Mouse (Mus musculus) liver, adult 2 months (tissue): ENCODE results near the gene Smbd1. TPM values are rescaled to one million over a fixed set of nuclear protein-coding genes. Genes with fewer than 3 reads are reported as not detected.

Source experiments
- DNase-seq: peaks from one replicate; pipeline ENCODE4 v3.0.0-alpha.2; 2011; ENCODE audit warnings: low read depth, low spot score; ENCODE audit errors: extremely low read depth
- H3K27ac ChIP-seq: fragments of 200-500 bp; replicated peaks from 2 replicates; pipeline ENCODE4 v1.5.1; 2012; ENCODE audit warnings: low read depth, mild to moderate bottlenecking, control low read depth, inconsistent platforms, low read length; ENCODE audit not compliant: insufficient read depth
- H3K27me3 ChIP-seq: fragments of 200-500 bp; 2 replicates; pipeline ENCODE4 v1.6.1; 2012; ENCODE audit warnings: mild to moderate bottlenecking, moderate library complexity, low read length, inconsistent platforms; ENCODE audit not compliant: control insufficient read depth, insufficient read depth
- H3K36me3 ChIP-seq: fragments of 200-500 bp; 2 replicates; pipeline ENCODE4 v1.6.1; 2012; ENCODE audit warnings: low read length, inconsistent platforms; ENCODE audit not compliant: control insufficient read depth, insufficient read depth
- H3K4me1 ChIP-seq: fragments of 200-500 bp; 2 replicates; pipeline ENCODE4 v1.6.1; 2011; ENCODE audit warnings: low read length; ENCODE audit not compliant: control insufficient read depth, insufficient read depth
- H3K4me3 ChIP-seq: fragments of 200-500 bp; 2 replicates; pipeline ENCODE4 v1.5.1; 2011; ENCODE audit warnings: low read depth, mild to moderate bottlenecking, control low read depth, low read length, moderate library complexity; ENCODE audit not compliant: insufficient read depth
- H3K79me2 ChIP-seq: fragments of 200-500 bp; 2 replicates; pipeline ENCODE4 v1.6.1; 2012; ENCODE audit warnings: inconsistent platforms, mild to moderate bottlenecking, low read length, moderate library complexity; ENCODE audit not compliant: control insufficient read depth, insufficient read depth
- H3K9ac ChIP-seq: fragments of 200-500 bp; 2 replicates; pipeline ENCODE4 v1.6.1; 2012; ENCODE audit warnings: low read depth, mild to moderate bottlenecking, control low read depth, inconsistent platforms, low read length
- CTCF ChIP-seq: fragments of 200-500 bp; IDR thresholded peaks from 2 replicates; pipeline ENCODE4 v1.5.1; 2011; ENCODE audit warnings: low read depth, low read length, control low read depth
- POLR2A ChIP-seq: fragments of 200-500 bp; IDR thresholded peaks from 2 replicates; pipeline ENCODE4 v1.6.1; 2011; ENCODE audit warnings: low read length, control low read depth; ENCODE audit not compliant: insufficient read depth; ENCODE audit errors: extremely low read depth
- WGBS: fragments of 180-500 bp; shearing (Covaris S2); methylation state at CpG from one replicate; pipeline ENCODE4 v1.1.7; 2018; 5-methylcytosine and 5-hydroxymethylcytosine counted together
- polyA plus RNA-seq: library from polyadenylated mRNA; depleted of rRNA; stranded (reverse); fragments of >200 nt; gene quantifications from 2 replicates; pipeline ENCODE4 v1.2.3, GENCODE M21; 2012
- total RNA-seq: library from RNA; depleted of rRNA; stranded (reverse); fragments of >200 nt; gene quantifications from 2 replicates; pipeline ENCODE4 v1.2.3, GENCODE M21; 2014

The Smbd1 gene
- total and polyA plus RNA-seq, 2 experiments = not detected

DNA sequence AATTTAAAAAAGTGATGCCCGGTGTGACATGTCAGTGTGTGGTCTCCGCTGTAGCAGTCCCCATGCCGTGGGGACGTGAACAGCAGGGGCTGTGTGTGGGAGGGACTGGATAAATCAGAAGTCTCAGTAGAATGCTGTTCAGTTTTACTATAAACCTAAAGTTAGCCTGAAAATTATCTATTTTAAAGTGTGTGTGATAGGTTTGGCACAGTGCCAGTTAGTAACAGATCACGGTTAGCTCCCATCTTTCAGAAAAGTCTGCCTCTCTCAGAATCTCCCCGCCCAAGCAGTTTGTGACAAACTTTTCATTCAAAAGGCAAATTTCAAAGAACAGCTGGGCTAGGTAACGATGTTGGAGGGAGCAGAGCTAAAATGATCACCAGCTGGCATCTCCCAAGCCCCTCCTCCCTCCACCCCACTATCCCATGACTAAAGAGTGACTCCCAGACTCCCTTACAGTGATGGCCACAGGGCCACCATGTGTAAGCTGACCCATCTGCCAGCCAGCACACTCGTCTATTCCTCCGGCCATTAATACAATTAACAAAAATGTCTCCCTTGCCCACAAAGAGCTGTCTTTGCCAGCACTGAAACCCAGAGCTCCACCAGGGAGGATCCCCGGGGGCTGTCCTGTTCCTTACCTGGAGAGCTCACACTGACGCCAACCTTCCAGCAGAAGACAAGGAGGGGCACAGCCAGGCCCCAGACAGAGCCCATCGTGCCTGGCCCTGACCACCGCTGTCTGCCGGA lies 13.4 kb downstream of the Smbd1 start:
- Histone ChIP-seq H3K9ac (no peak overlapping the region), H3K36me3 (no peaks in the 10 kb centered on the region), H3K79me2 (no peaks in the 10 kb centered on the region), H3K27me3 (no peaks in the 10 kb centered on the region), H3K27ac (no peak overlapping the region), H3K4me1 (no peaks in the 10 kb centered on the region), H3K4me3 (no peak overlapping the region)
- WGBS = 91% methylated on average over 14 of the region's 14 CpGs
- DNase-seq = no peak
- TF ChIP-seq CTCF (no peak), POLR2A (no peak)

DNA sequence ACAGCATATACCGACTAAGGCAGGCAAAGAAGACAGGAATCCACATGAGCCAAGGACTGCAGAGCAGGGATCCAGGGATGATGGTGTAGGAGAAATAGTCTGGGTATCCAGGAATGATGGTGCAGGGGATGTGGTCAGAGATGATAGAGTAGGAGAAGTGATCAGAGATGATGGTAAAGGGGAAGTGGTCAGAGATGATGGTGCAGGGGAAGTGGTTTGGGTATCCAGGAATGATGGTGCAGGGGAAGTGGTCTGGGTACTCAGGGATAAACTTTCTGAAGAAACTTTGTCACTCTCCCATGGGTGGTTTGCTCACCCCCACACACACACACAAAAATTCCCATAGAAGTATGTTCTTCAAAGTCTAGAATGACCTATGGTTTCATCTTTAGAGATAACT lies 15.1 kb downstream of the Smbd1 start:
- no peaks in the 10 kb centered on the region for H3K79me2 ChIP-seq
- no peak for DNase-seq
- no peak overlapping the region for H3K27ac ChIP-seq
- no peak for TF ChIP-seq POLR2A
- TF ChIP-seq CTCF = no peak
- H3K9ac ChIP-seq = no peak overlapping the region
- H3K4me3 ChIP-seq = no peak overlapping the region
- no peaks in the 10 kb centered on the region for H3K36me3 ChIP-seq
- WGBS = 85% methylated on average over 1 of the region's 1 CpGs
- no peaks in the 10 kb centered on the region for H3K4me1 ChIP-seq
- H3K27me3 ChIP-seq = no peaks in the 10 kb centered on the region

DNA sequence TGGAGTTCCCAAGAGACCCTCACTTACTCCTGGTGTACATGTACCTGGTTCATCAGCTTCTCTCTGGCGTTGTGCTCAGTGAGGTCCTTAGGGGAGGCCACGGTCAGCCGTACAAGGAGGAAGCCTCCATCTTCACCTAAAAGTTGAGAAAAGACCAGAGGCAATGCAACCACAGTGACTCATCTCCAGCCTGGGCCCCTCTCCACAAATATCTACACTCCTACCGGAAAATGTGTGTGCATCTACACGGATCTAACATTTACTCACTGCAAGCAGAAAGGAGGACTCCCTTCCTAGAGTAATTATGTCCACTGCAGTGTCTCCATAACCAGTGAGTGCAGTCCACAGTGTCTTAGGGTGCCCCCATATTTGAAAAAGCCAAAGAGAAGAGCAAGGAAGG lies 20.2 kb downstream of the Smbd1 start:
- Histone ChIP-seq H3K79me2 (no peaks in the 10 kb centered on the region), H3K4me1 (no peaks in the 10 kb centered on the region), H3K36me3 (no peaks in the 10 kb centered on the region), H3K4me3 (no peak overlapping the region), H3K9ac (no peak overlapping the region), H3K27ac (no peak overlapping the region), H3K27me3 (no peaks in the 10 kb centered on the region)
- 94% methylated on average over 5 of the region's 5 CpGs for WGBS
- DNase-seq = no peak
- TF ChIP-seq CTCF (no peak), POLR2A (no peak)

DNA sequence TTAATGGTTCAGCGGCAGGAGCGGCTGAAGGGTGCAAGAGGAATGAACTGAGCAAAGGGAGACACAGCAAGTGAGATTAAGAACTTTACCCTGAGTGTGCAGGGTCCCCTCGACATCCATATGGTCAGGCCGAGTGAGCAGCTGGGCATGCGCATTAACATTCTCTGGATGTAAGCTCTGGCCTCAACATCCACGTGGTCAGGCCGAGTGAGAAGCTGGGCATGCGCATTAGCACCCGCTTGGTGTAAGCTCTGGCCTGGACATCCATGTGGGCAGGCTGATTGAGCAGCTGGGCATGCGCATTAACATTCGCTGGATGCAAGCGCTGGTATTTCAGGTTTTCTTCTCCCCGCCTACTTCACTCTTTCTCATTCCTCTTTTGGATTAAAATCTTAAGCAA lies 25.4 kb downstream of the Smbd1 start:
- H3K4me3 ChIP-seq = no peak overlapping the region
- DNase-seq = no peak
- no peaks in the 10 kb centered on the region for H3K4me1 ChIP-seq
- 94% methylated on average over 13 of the region's 13 CpGs for WGBS
- H3K9ac ChIP-seq = no peak overlapping the region
- H3K79me2 ChIP-seq = no peaks in the 10 kb centered on the region
- no peaks in the 10 kb centered on the region for H3K27me3 ChIP-seq
- H3K27ac ChIP-seq = no peak overlapping the region
- no peaks in the 10 kb centered on the region for H3K36me3 ChIP-seq
- TF ChIP-seq CTCF (no peak), POLR2A (no peak)

DNA sequence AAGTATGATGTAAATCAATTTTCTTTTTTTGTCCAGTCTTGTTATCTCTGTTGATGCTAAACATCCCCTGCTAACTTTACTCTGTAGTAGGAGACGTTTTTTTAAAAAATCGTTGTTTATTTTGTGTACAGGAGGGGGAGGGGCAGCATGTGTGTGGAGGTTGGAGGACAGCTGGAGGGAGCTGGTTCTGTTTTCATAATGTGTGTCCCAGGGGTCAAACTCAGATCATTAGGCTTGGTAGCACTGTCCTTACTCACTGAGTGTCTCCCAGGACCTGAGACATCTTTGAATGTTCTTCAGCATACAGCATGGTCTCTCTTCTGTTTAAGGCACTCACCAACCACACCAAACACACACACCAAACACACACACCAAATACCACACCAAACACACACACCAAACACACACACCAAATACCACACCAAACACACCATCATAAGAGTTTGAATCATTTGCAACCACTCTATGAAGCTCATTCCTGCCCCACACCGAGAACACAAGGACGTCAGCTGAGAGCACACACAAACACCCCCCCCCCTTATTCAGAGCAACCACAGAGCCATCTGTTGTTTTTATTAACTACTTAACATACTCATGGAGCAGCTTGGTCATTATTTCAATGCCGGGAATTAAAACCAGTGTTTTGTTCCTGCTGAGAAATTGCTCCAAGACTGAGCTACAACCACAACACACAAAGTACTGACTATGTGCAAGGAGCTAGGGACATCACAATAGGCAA lies 26.8 kb downstream of the Smbd1 start:
- no peak overlapping the region for H3K27ac ChIP-seq
- no peaks in the 10 kb centered on the region for H3K27me3 ChIP-seq
- WGBS = 52% methylated on average over 5 of the region's 5 CpGs
- H3K9ac ChIP-seq = no peak overlapping the region
- DNase-seq = peak; percentile 13
- no peaks in the 10 kb centered on the region for H3K4me1 ChIP-seq
- no peaks in the 10 kb centered on the region for H3K79me2 ChIP-seq
- no peak for TF ChIP-seq POLR2A
- TF ChIP-seq CTCF = no peak
- no peak overlapping the region for H3K4me3 ChIP-seq
- no peaks in the 10 kb centered on the region for H3K36me3 ChIP-seq

DNA sequence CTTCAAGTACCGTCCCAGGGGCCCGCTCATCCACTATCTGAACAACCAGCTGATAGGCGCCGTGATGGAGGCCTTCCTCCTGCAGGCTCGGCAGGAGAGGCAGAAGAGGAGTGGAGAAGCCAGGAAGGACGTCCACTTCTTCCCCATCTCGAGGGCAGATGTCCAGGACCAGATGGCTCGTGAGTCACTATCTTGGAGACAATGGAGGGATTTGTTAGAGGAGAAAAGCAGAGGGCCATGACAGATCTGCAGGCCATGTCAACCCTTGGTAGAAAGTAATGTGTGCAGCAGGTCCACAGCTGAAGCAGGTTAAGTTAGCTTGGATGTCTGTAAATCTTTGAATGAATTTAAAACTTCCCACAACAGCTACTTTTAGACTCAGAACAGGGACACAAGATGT lies 31.3 kb downstream of the Smbd1 start:
- Histone ChIP-seq H3K9ac (no peak overlapping the region), H3K36me3 (no peaks in the 10 kb centered on the region), H3K79me2 (no peaks in the 10 kb centered on the region), H3K27ac (no peak overlapping the region), H3K4me3 (no peak overlapping the region), H3K4me1 (no peaks in the 10 kb centered on the region), H3K27me3 (no peaks in the 10 kb centered on the region)
- no peak for DNase-seq
- WGBS = 72% methylated on average over 8 of the region's 8 CpGs
- TF ChIP-seq CTCF = no peak
- TF ChIP-seq POLR2A = no peak
